Mouse (Mus musculus): Measurements from ENCODE around the gene S100a1.

The S100a1 gene

GRCm38 (mm10) chr3:90465081-90465685, 49.0 kb downstream of the S100a1 start:
- no peak for DNase-seq (ENCODE audit: low read depth, low spot score)

GRCm38 (mm10) chr3:90464552-90465080, 49.6 kb downstream of the S100a1 start:
- DNase-seq (ENCODE audit: low read depth, low spot score), result no peak

GRCm38 (mm10) chr3:90462579-90462978, 51.6 kb downstream of the S100a1 start:
- DNase-seq (ENCODE audit: low read depth, low spot score), result no peak

GRCm38 (mm10) chr3:90461935-90462334, 52.3 kb downstream of the S100a1 start:
- no peak for DNase-seq (ENCODE audit: low read depth, low spot score)
